Mouse (Mus musculus) hindbrain, embryonic 15.5 days (tissue): ENCODE data around the gene Rbm33. TPM values are rescaled to one million over a fixed set of nuclear protein-coding genes. Genes with fewer than 3 reads are reported as not detected.

Experiments used
- ATAC-seq: fragments of 200-750 bp; cut with Nextera tagmentation; 2 replicates; pipeline ENCODE4 v1.8.0; 2017; ENCODE audit warnings: low read depth, moderate number of reproducible peaks, moderate TSS enrichment; ENCODE audit not compliant: low FRiP score
- H3K27ac ChIP-seq: fragments of 300-500 bp; sonication (generic); replicated peaks from 2 replicates; pipeline ENCODE4 v1.5.1; 2015; ENCODE audit warnings: mild to moderate bottlenecking, inconsistent platforms
- H3K27me3 ChIP-seq: fragments of 300-500 bp; sonication (generic); 2 replicates; pipeline ENCODE4 v1.6.1; 2015; ENCODE audit warnings: control low read depth, inconsistent platforms
- H3K36me3 ChIP-seq: fragments of 300-500 bp; sonication (generic); 2 replicates; pipeline ENCODE4 v1.6.1; 2015; ENCODE audit warnings: control low read depth, inconsistent platforms
- H3K4me1 ChIP-seq: fragments of 300-500 bp; sonication (generic); replicated peaks from 2 replicates; pipeline ENCODE4 v1.6.1; 2015; ENCODE audit warnings: control low read depth, inconsistent platforms
- H3K4me2 ChIP-seq: fragments of 300-500 bp; sonication (generic); 2 replicates; pipeline ENCODE4 v1.6.1; 2015; ENCODE audit warnings: moderate library complexity, mild to moderate bottlenecking, inconsistent platforms
- H3K4me3 ChIP-seq: fragments of 300-500 bp; sonication (generic); 2 replicates; pipeline ENCODE4 v1.5.1; 2015; ENCODE audit warnings: mild to moderate bottlenecking, inconsistent platforms
- H3K9ac ChIP-seq: fragments of 300-500 bp; sonication (generic); 2 replicates; pipeline ENCODE4 v1.6.1; 2015; ENCODE audit warnings: inconsistent platforms
- H3K9me3 ChIP-seq: fragments of 300-500 bp; sonication (generic); 2 replicates; pipeline ENCODE4 v1.6.1; 2016; ENCODE audit warnings: control low read depth, inconsistent platforms
- WGBS: fragments of 180-500 bp; shearing (Covaris S2); methylation state at CpG from one replicate; pipeline ENCODE4 v1.1.7; 2015; 5-methylcytosine and 5-hydroxymethylcytosine counted together
- polyA plus RNA-seq: library from polyadenylated mRNA; unstranded; fragments of >200 nt; fragmentation: Nextera tagmentation; extraction: Ambion mirVana; gene quantifications from 2 replicates; pipeline ENCODE4 v1.2.1, GENCODE M21; 2015

Gene Rbm33
- polyA plus RNA-seq, 1 experiment from 2014 or later: 14.1 TPM

- Histone ChIP-seq H3K27ac (no peak overlapping the region), H3K4me1 (peaks cover 12% of the 10 kb centered on the region; the same call in 1 of the 2 replicates), H3K9me3 (no peaks in the 10 kb centered on the region), H3K4me2 (no peak overlapping the region), H3K27me3 (no peaks in the 10 kb centered on the region), H3K4me3 (no peak overlapping the region), H3K36me3 (peaks cover 3% of the 10 kb centered on the region; the same call in 1 of the 2 replicates), H3K9ac (no peak overlapping the region)
- WGBS: 79% methylated on average over 7 of the region's 7 CpGs
- no peak for ATAC-seq
These were observed 12.3 kb downstream of the Rbm33 start for GRCm38 (mm10) chr5:28329024-28329806.

- Histone ChIP-seq H3K9ac (no peak overlapping the region), H3K4me2 (no peak overlapping the region), H3K27me3 (no peaks in the 10 kb centered on the region), H3K27ac (no peak overlapping the region), H3K36me3 (peaks cover 25% of the 10 kb centered on the region), H3K9me3 (no peaks in the 10 kb centered on the region), H3K4me1 (0 out of 2 replicates have a peak, but pooled peaks cover 5% of the 10 kb centered on the region), H3K4me3 (no peak overlapping the region)
- ATAC-seq: no peak
- 92% methylated on average over 2 of the region's 2 CpGs for WGBS
These were observed 16.8 kb downstream of the Rbm33 start for GRCm38 (mm10) chr5:28333731-28334130.

- no peak overlapping the region for H3K27ac ChIP-seq
- no peak overlapping the region for H3K4me3 ChIP-seq
- H3K36me3 ChIP-seq: peaks cover 38% of the 10 kb centered on the region
- ATAC-seq: no peak
- no peaks in the 10 kb centered on the region for H3K27me3 ChIP-seq
- no peaks in the 10 kb centered on the region for H3K4me1 ChIP-seq
- H3K4me2 ChIP-seq: no peak overlapping the region
- H3K9ac ChIP-seq: no peak overlapping the region
- H3K9me3 ChIP-seq: no peaks in the 10 kb centered on the region
These were observed 35.1 kb downstream of the Rbm33 start for GRCm38 (mm10) chr5:28351857-28352513.

- Histone ChIP-seq H3K27me3 (no peaks in the 10 kb centered on the region), H3K9me3 (no peaks in the 10 kb centered on the region), H3K9ac (no peak overlapping the region), H3K4me3 (no peak overlapping the region), H3K4me1 (no peaks in the 10 kb centered on the region), H3K27ac (no peak overlapping the region), H3K36me3 (peaks cover 52% of the 10 kb centered on the region), H3K4me2 (no peak overlapping the region)
- ATAC-seq: no peak
These were observed 38.7 kb downstream of the Rbm33 start for GRCm38 (mm10) chr5:28355614-28356013.

GRCm38 (mm10) chr5:28360745-28361144 lies 43.8 kb downstream of the Rbm33 start:
- ATAC-seq: no peak
- Histone ChIP-seq H3K4me2 (no peak overlapping the region), H3K9ac (no peak overlapping the region), H3K4me3 (no peak overlapping the region), H3K27me3 (no peaks in the 10 kb centered on the region), H3K27ac (no peak overlapping the region), H3K9me3 (no peaks in the 10 kb centered on the region), H3K4me1 (no peaks in the 10 kb centered on the region), H3K36me3 (peaks cover 77% of the 10 kb centered on the region)
- WGBS: 87% methylated on average over 2 of the region's 2 CpGs

- no peaks in the 10 kb centered on the region; the same call in 1 of the 2 replicates for H3K4me1 ChIP-seq
- no peak overlapping the region for H3K4me3 ChIP-seq
- no peaks in the 10 kb centered on the region for H3K27me3 ChIP-seq
- peak; percentile 76 for ATAC-seq
- H3K9me3 ChIP-seq: no peaks in the 10 kb centered on the region
- H3K36me3 ChIP-seq: peaks cover 45% of the 10 kb centered on the region
- peak overlapping the region; percentile 31; the same call in 1 of the 2 replicates for H3K27ac ChIP-seq
- H3K4me2 ChIP-seq: no peak overlapping the region
- WGBS: 32% methylated on average over 2 of the region's 2 CpGs
- H3K9ac ChIP-seq: no peak overlapping the region
These were observed 51.1 kb downstream of the Rbm33 start for GRCm38 (mm10) chr5:28368056-28368455.

GRCm38 (mm10) chr5:28370836-28371235 lies 53.9 kb downstream of the Rbm33 start:
- Histone ChIP-seq H3K36me3 (peaks cover 18% of the 10 kb centered on the region), H3K4me3 (no peak overlapping the region), H3K9me3 (no peaks in the 10 kb centered on the region), H3K4me2 (no peak overlapping the region), H3K27ac (no peak overlapping the region), H3K4me1 (peaks cover 10% of the 10 kb centered on the region; the same call in 1 of the 2 replicates), H3K27me3 (no peaks in the 10 kb centered on the region), H3K9ac (no peak overlapping the region)
- ATAC-seq: no peak

GRCm38 (mm10) chr5:28372172-28372664 lies 55.3 kb downstream of the Rbm33 start:
- Histone ChIP-seq H3K36me3 (peaks cover 10% of the 10 kb centered on the region; the same call in 1 of the 2 replicates), H3K9me3 (no peaks in the 10 kb centered on the region), H3K27me3 (no peaks in the 10 kb centered on the region), H3K27ac (no peak overlapping the region), H3K4me3 (no peak overlapping the region), H3K9ac (no peak overlapping the region), H3K4me2 (no peak overlapping the region), H3K4me1 (peaks cover 10% of the 10 kb centered on the region; the same call in 1 of the 2 replicates)
- no peak for ATAC-seq
- WGBS: 70% methylated on average over 1 of the region's 1 CpGs

GRCm38 (mm10) chr5:28373498-28374427 lies 56.8 kb downstream of the Rbm33 start:
- H3K9ac ChIP-seq: no peak overlapping the region
- H3K4me1 ChIP-seq: peaks cover 10% of the 10 kb centered on the region; the same call in 1 of the 2 replicates
- no peak for ATAC-seq
- H3K4me3 ChIP-seq: no peak overlapping the region
- peaks cover 6% of the 10 kb centered on the region; the same call in 1 of the 2 replicates for H3K36me3 ChIP-seq
- H3K9me3 ChIP-seq: no peaks in the 10 kb centered on the region
- H3K27me3 ChIP-seq: no peaks in the 10 kb centered on the region
- H3K27ac ChIP-seq: 0 out of 2 replicates have a peak overlapping the region, but pooled peaks have one; percentile 19
- 63% methylated on average over 2 of the region's 2 CpGs for WGBS
- H3K4me2 ChIP-seq: no peak overlapping the region

GRCm38 (mm10) chr5:28377299-28377698 lies 60.4 kb downstream of the Rbm33 start:
- Histone ChIP-seq H3K9ac (no peak overlapping the region), H3K36me3 (no peaks in the 10 kb centered on the region), H3K4me2 (no peak overlapping the region), H3K4me3 (no peak overlapping the region), H3K27me3 (no peaks in the 10 kb centered on the region), H3K4me1 (peaks cover 10% of the 10 kb centered on the region; the same call in 1 of the 2 replicates), H3K9me3 (no peaks in the 10 kb centered on the region), H3K27ac (no peak overlapping the region)
- ATAC-seq: no peak

GRCm38 (mm10) chr5:28382289-28382688 lies 65.4 kb downstream of the Rbm33 start:
- 90% methylated on average over 1 of the region's 1 CpGs for WGBS
- no peak overlapping the region for H3K4me3 ChIP-seq
- H3K9ac ChIP-seq: no peak overlapping the region
- H3K4me1 ChIP-seq: no peaks in the 10 kb centered on the region
- peaks cover 10% of the 10 kb centered on the region for H3K36me3 ChIP-seq
- H3K27ac ChIP-seq: no peak overlapping the region
- ATAC-seq: no peak
- H3K4me2 ChIP-seq: no peak overlapping the region
- H3K9me3 ChIP-seq: no peaks in the 10 kb centered on the region
- H3K27me3 ChIP-seq: no peaks in the 10 kb centered on the region
